Mouse (Mus musculus): ENCODE data around the gene Dcbld1.

- no peak for TF ChIP-seq GATA1 (IDR thresholded peaks at IDR 0.05; ENCODE audit: borderline replicate concordance, low read length)
- no peak for TF ChIP-seq FLI1 (IDR thresholded peaks at IDR 0.05; ENCODE audit: low read length)
Measured at GRCm38 (mm10) chr10:52217564-52217934, 15.9 kb upstream of the Dcbld1 start.

All from megakaryocyte, embryonic 14.5 days (primary cell).